10 mouse cellular contexts compared by ENCODE assay signal in genomic region chr2:32555484-32555883, GRCm38 (mm10). TPM values are rescaled to one million over a fixed set of nuclear protein-coding genes. Genes with fewer than 3 reads are reported as not detected.
A peak's percentile ranks its signal among the peaks of the same experiment; 100 is the strongest.
DNase-seq lines count a peak whose midpoint lies in the region; ATAC-seq and TF ChIP-seq lines count a peak whose summit lies in the region.
"Had no signal": no experiment of that assay in that cellular context is flagged by ENCODE, and none has a peak within 500 bp of the region (broad histone marks: within the 10 kb centered on the region; RNA-seq: fewer than 3 reads in every experiment).

No protein-coding gene starts in this region.

- DNase-seq in kidney, adult 8-10 months: peak; percentile 33 to 43
- DNase-seq in embryonic facial prominence, embryonic 10.5 days (ENCODE audit: low spot score): peak; percentile 40
- no peak for DNase-seq in intestine, embryonic 14.5 days (ENCODE audit: low spot score)
- peak; percentile 27 for DNase-seq in midbrain, embryonic 14.5 days
- DNase-seq in spleen, adult 18-20 months: no peak
- DNase-seq in thymus, adult 18-20 months: no peak
- no peak for DNase-seq in liver, postnatal 0 days
- DNase-seq: cerebellum, adult 18-20 months had no signal

- H3K9me3 ChIP-seq in kidney, embryonic 16.5 days (ENCODE audit: low read length): no peaks in the 10 kb centered on the region
- H3K9me3 ChIP-seq in embryonic facial prominence, embryonic 10.5 days: no peaks in the 10 kb centered on the region
- H3K9me3 ChIP-seq in intestine, embryonic 14.5 days (ENCODE audit: control insufficient read depth, low read length): no peaks in the 10 kb centered on the region
- H3K9me3 ChIP-seq in midbrain, embryonic 14.5 days (ENCODE audit: control insufficient read depth, low read length): no peaks in the 10 kb centered on the region
- H3K9me3 ChIP-seq in liver, postnatal 0 days (ENCODE audit: low read length): no peaks in the 10 kb centered on the region

- H3K27ac ChIP-seq in kidney, embryonic 16.5 days (ENCODE audit: low read length): no peak overlapping the region
- H3K27ac ChIP-seq in embryonic facial prominence, embryonic 10.5 days (replicated peaks): peak overlapping the region; percentile 58
- H3K27ac ChIP-seq in intestine, embryonic 14.5 days (ENCODE audit: low read depth): 0 out of 2 replicates have a peak overlapping the region, but pooled peaks have one; percentile 33
- peak overlapping the region; percentile 52 for H3K27ac ChIP-seq in midbrain, embryonic 14.5 days (replicated peaks; ENCODE audit: low read depth, low read length)
- no peak overlapping the region for H3K27ac ChIP-seq in liver, postnatal 0 days (ENCODE audit: low read depth)

- H3K27me3 ChIP-seq in kidney, embryonic 16.5 days (ENCODE audit: insufficient read depth, low read length): no peaks in the 10 kb centered on the region
- H3K27me3 ChIP-seq in embryonic facial prominence, embryonic 10.5 days (replicated peaks; ENCODE audit: low read depth, poor library complexity, severe bottlenecking): no peaks in the 10 kb centered on the region
- no peaks in the 10 kb centered on the region for H3K27me3 ChIP-seq in intestine, embryonic 14.5 days (replicated peaks; ENCODE audit: control insufficient read depth, insufficient read depth, low read length)
- no peaks in the 10 kb centered on the region for H3K27me3 ChIP-seq in midbrain, embryonic 14.5 days (ENCODE audit: control insufficient read depth, insufficient read depth, low read length)
- H3K27me3 ChIP-seq in liver, postnatal 0 days (ENCODE audit: insufficient read depth, low read length): no peaks in the 10 kb centered on the region
- H3K27me3 ChIP-seq: Patski had no signal

- 55% methylated on average over 4 of the region's 4 CpGs for WGBS in kidney, embryonic 16.5 days
- WGBS in embryonic facial prominence, embryonic 10.5 days: 37% methylated on average over 4 of the region's 4 CpGs
- 51% methylated on average over 4 of the region's 4 CpGs for WGBS in intestine, embryonic 14.5 days
- WGBS in midbrain, embryonic 14.5 days: 24% methylated on average over 4 of the region's 4 CpGs
- WGBS in liver, postnatal 0 days (ENCODE audit: insufficient replicate concordance): 69% methylated on average over 4 of the region's 4 CpGs

- H3K4me1 ChIP-seq in kidney, embryonic 16.5 days (ENCODE audit: insufficient read depth, low read length): no peaks in the 10 kb centered on the region
- H3K4me1 ChIP-seq in embryonic facial prominence, embryonic 10.5 days: peaks cover 66% of the 10 kb centered on the region
- peaks cover 5% of the 10 kb centered on the region; the same call in 1 of the 2 replicates for H3K4me1 ChIP-seq in intestine, embryonic 14.5 days (replicated peaks; ENCODE audit: control insufficient read depth, insufficient read depth, low read length)
- peaks cover 28% of the 10 kb centered on the region for H3K4me1 ChIP-seq in midbrain, embryonic 14.5 days (ENCODE audit: control insufficient read depth, insufficient read depth, low read length)
- no peaks in the 10 kb centered on the region for H3K4me1 ChIP-seq in liver, postnatal 0 days (ENCODE audit: insufficient read depth)

- no peak overlapping the region for H3K9ac ChIP-seq in kidney, embryonic 16.5 days (replicated peaks; ENCODE audit: low read length)
- H3K9ac ChIP-seq in intestine, embryonic 14.5 days (ENCODE audit: low read length): no peak overlapping the region
- H3K9ac ChIP-seq in midbrain, embryonic 14.5 days (replicated peaks; ENCODE audit: low read length): no peak overlapping the region; the same call in 1 of the 2 replicates
- H3K9ac ChIP-seq in liver, postnatal 0 days (replicated peaks): no peak overlapping the region

- TF ChIP-seq CTCF in liver, postnatal 0 days (IDR thresholded peaks at IDR 0.05; ENCODE audit: low read depth): no peak

- no peak for ATAC-seq in kidney, embryonic 16.5 days (ENCODE audit: low FRiP score, low TSS enrichment)
- no peak for ATAC-seq in intestine, embryonic 14.5 days (replicated peaks; ENCODE audit: low FRiP score, low TSS enrichment, low read depth)
- no peak for ATAC-seq in midbrain, embryonic 14.5 days (ENCODE audit: low FRiP score, low TSS enrichment)
- ATAC-seq in liver, postnatal 0 days: no peak
- ATAC-seq: Patski had no signal

- H3K4me3 ChIP-seq in kidney, embryonic 16.5 days (ENCODE audit: low read length): no peak overlapping the region
- H3K4me3 ChIP-seq in embryonic facial prominence, embryonic 10.5 days: no peak overlapping the region
- H3K4me3 ChIP-seq in intestine, embryonic 14.5 days (ENCODE audit: low read depth, low read length): no peak overlapping the region
- H3K4me3 ChIP-seq in midbrain, embryonic 14.5 days (replicated peaks; ENCODE audit: low read depth, low read length): no peak overlapping the region
- H3K4me3 ChIP-seq in liver, postnatal 0 days (ENCODE audit: low read depth, low read length): no peak overlapping the region

- H3K4me2 ChIP-seq in kidney, embryonic 16.5 days (replicated peaks; ENCODE audit: low read depth, low read length): no peak overlapping the region
- no peak overlapping the region for H3K4me2 ChIP-seq in intestine, embryonic 14.5 days (ENCODE audit: low read length)
- no peak overlapping the region for H3K4me2 ChIP-seq in midbrain, embryonic 14.5 days (ENCODE audit: low read length)
- no peak overlapping the region for H3K4me2 ChIP-seq in liver, postnatal 0 days (ENCODE audit: low read depth, low read length)

- TF ChIP-seq EP300 in liver, postnatal 0 days (IDR thresholded peaks at IDR 0.05; ENCODE audit: low read depth): no peak

- H3K36me3 ChIP-seq in kidney, embryonic 16.5 days (ENCODE audit: insufficient read depth, low read length): 0 out of 2 replicates have a peak, but pooled peaks cover 3% of the 10 kb centered on the region
- H3K36me3 ChIP-seq in embryonic facial prominence, embryonic 10.5 days (replicated peaks): peaks cover 50% of the 10 kb centered on the region
- H3K36me3 ChIP-seq in intestine, embryonic 14.5 days (ENCODE audit: control insufficient read depth, insufficient read depth, low read length): peaks cover 9% of the 10 kb centered on the region; the same call in 1 of the 2 replicates
- no peaks in the 10 kb centered on the region for H3K36me3 ChIP-seq in midbrain, embryonic 14.5 days (ENCODE audit: control insufficient read depth, insufficient read depth, low read length)
- peaks cover 10% of the 10 kb centered on the region; the same call in 1 of the 2 replicates for H3K36me3 ChIP-seq in liver, postnatal 0 days (replicated peaks; ENCODE audit: insufficient read depth, low read length)

RNA-seq across cellular contexts. Expression of gene Dpm2, which starts 15.2 kb away (rescaled TPM):
- 106 and 108 TPM in 2 replicates for polyA plus RNA-seq in kidney, embryonic 16.5 days (2015; fragmentation: Nextera tagmentation; extraction: Ambion mirVana)
- 109 and 111 TPM in 2 replicates for polyA plus RNA-seq in embryonic facial prominence, embryonic 10.5 days (2016; fragmentation: Nextera tagmentation; extraction: Ambion mirVana)
- polyA plus RNA-seq in intestine, embryonic 14.5 days (2014; fragmentation: Nextera tagmentation; extraction: Ambion mirVana): 118 and 121 TPM in 2 replicates
- polyA plus RNA-seq in midbrain, embryonic 14.5 days (2014; fragmentation: Nextera tagmentation; extraction: Ambion mirVana): 138 and 165 TPM in 2 replicates
- polyA plus RNA-seq in liver, postnatal 0 days (2015; fragmentation: Nextera tagmentation; extraction: Ambion mirVana): 37.0 and 41.7 TPM in 2 replicates

RNA-seq across cellular contexts. Expression of gene Pip5kl1, which starts 19.1 kb away (rescaled TPM):
- 2.5 and 2.6 TPM in 2 replicates for polyA plus RNA-seq in kidney, embryonic 16.5 days (2015; fragmentation: Nextera tagmentation; extraction: Ambion mirVana)
- 2.0 and 2.1 TPM in 2 replicates for polyA plus RNA-seq in embryonic facial prominence, embryonic 10.5 days (2016; fragmentation: Nextera tagmentation; extraction: Ambion mirVana)
- 0.62 and 0.89 TPM in 2 replicates for polyA plus RNA-seq in intestine, embryonic 14.5 days (2014; fragmentation: Nextera tagmentation; extraction: Ambion mirVana)
- polyA plus RNA-seq in midbrain, embryonic 14.5 days (2014; fragmentation: Nextera tagmentation; extraction: Ambion mirVana): 7.1 and 11.5 TPM in 2 replicates
- polyA plus RNA-seq in liver, postnatal 0 days (2015; fragmentation: Nextera tagmentation; extraction: Ambion mirVana): not detected in 2 replicates

RNA-seq across cellular contexts. Expression of gene 9430097D07Rik, which starts 20.0 kb away (rescaled TPM):
- polyA plus RNA-seq in kidney, embryonic 16.5 days (2015; fragmentation: Nextera tagmentation; extraction: Ambion mirVana): 0.12 and 0.16 TPM in 2 replicates
- 0.11 TPM in 2 replicates for polyA plus RNA-seq in embryonic facial prominence, embryonic 10.5 days (2016; fragmentation: Nextera tagmentation; extraction: Ambion mirVana)
- 0.15 and 0.35 TPM in 2 replicates for polyA plus RNA-seq in intestine, embryonic 14.5 days (2014; fragmentation: Nextera tagmentation; extraction: Ambion mirVana)
- 0.29 and 1.3 TPM in 2 replicates for polyA plus RNA-seq in midbrain, embryonic 14.5 days (2014; fragmentation: Nextera tagmentation; extraction: Ambion mirVana)
- not detected in 2 replicates for polyA plus RNA-seq in liver, postnatal 0 days (2015; fragmentation: Nextera tagmentation; extraction: Ambion mirVana)

RNA-seq across cellular contexts. Expression of gene Fam102a, which starts 20.4 kb away (rescaled TPM):
- polyA plus RNA-seq in kidney, embryonic 16.5 days (2015; fragmentation: Nextera tagmentation; extraction: Ambion mirVana): 13.3 and 15.0 TPM in 2 replicates
- 11.8 and 12.3 TPM in 2 replicates for polyA plus RNA-seq in embryonic facial prominence, embryonic 10.5 days (2016; fragmentation: Nextera tagmentation; extraction: Ambion mirVana)
- polyA plus RNA-seq in intestine, embryonic 14.5 days (2014; fragmentation: Nextera tagmentation; extraction: Ambion mirVana): 10.3 and 11.4 TPM in 2 replicates
- polyA plus RNA-seq in midbrain, embryonic 14.5 days (2014; fragmentation: Nextera tagmentation; extraction: Ambion mirVana): 6.9 and 7.8 TPM in 2 replicates
- polyA plus RNA-seq in liver, postnatal 0 days (2015; fragmentation: Nextera tagmentation; extraction: Ambion mirVana): 4.8 and 6.1 TPM in 2 replicates

RNA-seq across cellular contexts. Expression of gene St6galnac4, which starts 31.4 kb away (rescaled TPM):
- 24.7 TPM in 2 replicates for polyA plus RNA-seq in kidney, embryonic 16.5 days (2015; fragmentation: Nextera tagmentation; extraction: Ambion mirVana)
- polyA plus RNA-seq in embryonic facial prominence, embryonic 10.5 days (2016; fragmentation: Nextera tagmentation; extraction: Ambion mirVana): 25.1 and 26.4 TPM in 2 replicates
- polyA plus RNA-seq in intestine, embryonic 14.5 days (2014; fragmentation: Nextera tagmentation; extraction: Ambion mirVana): 15.5 and 20.3 TPM in 2 replicates
- polyA plus RNA-seq in midbrain, embryonic 14.5 days (2014; fragmentation: Nextera tagmentation; extraction: Ambion mirVana): 20.1 and 24.8 TPM in 2 replicates
- polyA plus RNA-seq in liver, postnatal 0 days (2015; fragmentation: Nextera tagmentation; extraction: Ambion mirVana): 4.3 and 5.8 TPM in 2 replicates

Comparison
In these comparisons a context has a peak if more than half of its experiments do, and no peak if none do; other contexts are left out.
1. DNase-seq: peak in kidney, adult 8-10 months (2 of 2), embryonic facial prominence, embryonic 10.5 days (single experiment) and midbrain, embryonic 14.5 days (single experiment); none in intestine, embryonic 14.5 days (single experiment), spleen, adult 18-20 months (0 of 2), thymus, adult 18-20 months (0 of 2) and liver, postnatal 0 days (single experiment).
2. H3K27ac ChIP-seq: peak in embryonic facial prominence, embryonic 10.5 days (single experiment), intestine, embryonic 14.5 days (single experiment) and midbrain, embryonic 14.5 days (single experiment); none in kidney, embryonic 16.5 days (single experiment) and liver, postnatal 0 days (single experiment).